Mouse (Mus musculus) spleen, postnatal 4 days (tissue): ENCODE measurements around the gene Srgn.
"Not testable (repeated sequence)": the region's sequence is repeated elsewhere in the genome, so short reads cannot be mapped to it uniquely, and the experiment has no call there.

Experiments used
- DNase-seq, 2 experiments: peaks; one replicate each; pipeline ENCODE4 v3.0.0; 2022; ENCODE audit warnings: low spot score in 2 of 2

Srgn gene

GRCm38 (mm10) chr10:62485878-62486582 lies 41.2 kb downstream of the Srgn start:
- DNase-seq = no peak

GRCm38 (mm10) chr10:62481108-62481852 lies 46.0 kb downstream of the Srgn start:
- no peak for DNase-seq

- no peak for DNase-seq
Measured at GRCm38 (mm10) chr10:62476980-62477379, 50.3 kb downstream of the Srgn start.

GRCm38 (mm10) chr10:62474944-62475343 lies 52.3 kb downstream of the Srgn start:
- no peak for DNase-seq

- no peak for DNase-seq
Measured at GRCm38 (mm10) chr10:62471105-62471504, 56.1 kb downstream of the Srgn start.

GRCm38 (mm10) chr10:62469736-62470135 lies 57.5 kb downstream of the Srgn start:
- DNase-seq = no peak

GRCm38 (mm10) chr10:62461321-62461720 lies 65.9 kb downstream of the Srgn start:
- DNase-seq = no peak

GRCm38 (mm10) chr10:62452001-62452400 lies 75.2 kb downstream of the Srgn start:
- DNase-seq = not testable (repeated sequence)

- no peak for DNase-seq
Measured at GRCm38 (mm10) chr10:62450280-62450640, 77.0 kb downstream of the Srgn start.

- DNase-seq = peak; percentile 86 to 96
Measured at GRCm38 (mm10) chr10:62449364-62450279, 77.6 kb downstream of the Srgn start, which contains the start of the genes 4930507D05Rik and Supv3l1. TSS of gene 4930507D05Rik (plus strand) at chr10:62449489. TSS of gene Supv3l1 (minus strand) at chr10:62449738.
